Mouse (Mus musculus) adrenal gland, adult 18-20 months (tissue): ENCODE results near the gene Tns4. TPM values are rescaled to one million over a fixed set of nuclear protein-coding genes. Genes with fewer than 3 reads are reported as not detected.

ENCODE experiments used
- DNase-seq, 2 experiments: peaks; one replicate each; pipeline ENCODE4 v3.0.0; 2021 to 2022; ENCODE audit warnings: low spot score in 2 of 2
- total RNA-seq, 2 experiments: library from RNA; stranded (reverse); gene quantifications; 1 replicate in 1 of 2; 2 replicates in 1 of 2; pipeline ENCODE4 v1.2.3; 2021

Gene Tns4
- total RNA-seq, 2 experiments from 2014 or later = 0.43 to 0.67 TPM

GRCm38 (mm10) chr11:99118963-99119362, 29.9 kb upstream of the Tns4 start:
- no peak for DNase-seq

GRCm38 (mm10) chr11:99118420-99118819, 29.3 kb upstream of the Tns4 start:
- no peak for DNase-seq

GRCm38 (mm10) chr11:99117907-99118306, 28.8 kb upstream of the Tns4 start:
- no peak for DNase-seq

GRCm38 (mm10) chr11:99115940-99116339, 26.8 kb upstream of the Tns4 start:
- DNase-seq = no peak

GRCm38 (mm10) chr11:99113111-99113510, 24.0 kb upstream of the Tns4 start:
- no peak for DNase-seq

- DNase-seq = no peak
Measured at GRCm38 (mm10) chr11:99112700-99113099, 23.6 kb upstream of the Tns4 start.

- DNase-seq = no peak
Measured at GRCm38 (mm10) chr11:99111631-99112030, 22.5 kb upstream of the Tns4 start.

GRCm38 (mm10) chr11:99111155-99111554, 22.0 kb upstream of the Tns4 start:
- DNase-seq = no peak

- DNase-seq = no peak
Measured at GRCm38 (mm10) chr11:99110370-99111110, 21.4 kb upstream of the Tns4 start.

GRCm38 (mm10) chr11:99108296-99108695, 19.2 kb upstream of the Tns4 start:
- DNase-seq = no peak

GRCm38 (mm10) chr11:99105981-99106726, 17.0 kb upstream of the Tns4 start:
- DNase-seq = no peak

- DNase-seq = no peak
Measured at GRCm38 (mm10) chr11:99104609-99105410, 15.7 kb upstream of the Tns4 start.

- DNase-seq = no peak
Measured at GRCm38 (mm10) chr11:99102575-99103270, 13.6 kb upstream of the Tns4 start.

- DNase-seq = no peak
Measured at GRCm38 (mm10) chr11:99101693-99102092, 12.6 kb upstream of the Tns4 start.

- DNase-seq = no peak
Measured at GRCm38 (mm10) chr11:99100215-99100614, 11.1 kb upstream of the Tns4 start.

GRCm38 (mm10) chr11:99099516-99099915, 10.4 kb upstream of the Tns4 start:
- no peak for DNase-seq

GRCm38 (mm10) chr11:99098924-99099323, 9.8 kb upstream of the Tns4 start:
- no peak for DNase-seq

GRCm38 (mm10) chr11:99096996-99097774, 8.1 kb upstream of the Tns4 start:
- no peak for DNase-seq

- no peak for DNase-seq
Measured at GRCm38 (mm10) chr11:99096417-99096816, 7.3 kb upstream of the Tns4 start.

- DNase-seq = no peak
Measured at GRCm38 (mm10) chr11:99095759-99096158, 6.7 kb upstream of the Tns4 start.
